Mouse (Mus musculus) ES-Bruce4 (cell line): Measurements from ENCODE around the gene Elac2.

Experiments
- CTCF ChIP-seq: IDR thresholded peaks from one replicate; pipeline ENCODE4 v1.8.1; 2011; ENCODE audit warnings: low read depth, low read length
- POLR2A ChIP-seq: IDR thresholded peaks from one replicate; pipeline ENCODE4 v1.8.1; 2011; ENCODE audit warnings: low read length; ENCODE audit not compliant: insufficient read depth

- TF ChIP-seq CTCF (no peak), POLR2A (no peak)
Observed at GRCm38 (mm10) chr11:64941193-64941592, 37.6 kb upstream of the Elac2 start.
